Mouse (Mus musculus) kidney, embryonic 15.5 days (tissue): ENCODE measurements around the gene Treh. TPM values are rescaled to one million over a fixed set of nuclear protein-coding genes. Genes with fewer than 3 reads are reported as not detected.

ENCODE experiments used
- ATAC-seq: fragments of 200-750 bp; cut with Nextera tagmentation; replicated peaks from 2 replicates; pipeline ENCODE4 v1.8.0; 2017; ENCODE audit warnings: moderate TSS enrichment; ENCODE audit not compliant: low FRiP score
- H3K27ac ChIP-seq: fragments of 300-500 bp; sonication (generic); 2 replicates; pipeline ENCODE4 v1.5.1; 2015; ENCODE audit warnings: mild to moderate bottlenecking, inconsistent platforms
- H3K27me3 ChIP-seq: fragments of 300-500 bp; sonication (generic); 2 replicates; pipeline ENCODE4 v1.6.1; 2015; ENCODE audit warnings: inconsistent platforms
- H3K36me3 ChIP-seq: fragments of 300-500 bp; sonication (generic); 2 replicates; pipeline ENCODE4 v1.6.1; 2015; ENCODE audit warnings: inconsistent platforms
- H3K4me1 ChIP-seq: fragments of 300-500 bp; sonication (generic); 2 replicates; pipeline ENCODE4 v1.6.1; 2015; ENCODE audit warnings: inconsistent platforms
- H3K4me2 ChIP-seq: fragments of 300-500 bp; sonication (generic); 2 replicates; pipeline ENCODE4 v1.6.1; 2015; ENCODE audit warnings: moderate library complexity, mild to moderate bottlenecking, inconsistent platforms
- H3K4me3 ChIP-seq: fragments of 300-500 bp; sonication (generic); replicated peaks from 2 replicates; pipeline ENCODE4 v1.5.1; 2015; ENCODE audit warnings: mild to moderate bottlenecking, inconsistent platforms
- H3K9ac ChIP-seq: fragments of 300-500 bp; sonication (generic); 2 replicates; pipeline ENCODE4 v1.6.1; 2015; ENCODE audit warnings: mild to moderate bottlenecking, inconsistent platforms
- H3K9me3 ChIP-seq: fragments of 300-500 bp; sonication (generic); replicated peaks from 2 replicates; pipeline ENCODE4 v1.6.1; 2016; ENCODE audit warnings: inconsistent platforms
- WGBS: fragments of 180-500 bp; shearing (Covaris S2); methylation state at CpG from one replicate; pipeline ENCODE4 v1.1.7; 2015; ENCODE audit warnings: mixed read lengths; 5-methylcytosine and 5-hydroxymethylcytosine counted together
- polyA plus RNA-seq: library from polyadenylated mRNA; unstranded; fragments of >200 nt; fragmentation: Nextera tagmentation; extraction: Ambion mirVana; gene quantifications from 2 replicates; pipeline ENCODE4 v1.2.1, GENCODE M21; 2015

The Treh gene
- polyA plus RNA-seq, 1 experiment from 2014 or later = 0.22 TPM

DNA sequence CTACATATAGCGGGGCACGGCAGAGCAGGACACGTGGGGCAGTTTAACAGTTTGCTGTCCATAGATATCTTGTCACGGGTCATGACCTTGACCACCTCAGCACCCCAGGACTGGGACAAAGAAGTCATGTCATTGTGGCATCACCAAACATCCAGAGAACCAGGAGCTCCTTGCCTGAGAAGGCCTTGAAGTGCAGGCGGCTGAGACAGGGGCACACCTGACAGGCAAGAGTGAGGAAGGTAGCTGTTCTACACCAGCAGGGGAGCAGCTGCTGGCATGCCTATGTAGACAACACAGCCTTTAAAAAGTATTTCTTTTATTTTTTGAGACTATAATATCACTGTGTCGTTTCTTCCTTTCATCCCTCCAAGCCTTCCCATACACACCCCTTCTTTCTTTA is 26.7 kb upstream of the Treh start:
- Histone ChIP-seq H3K4me3 (no peak overlapping the region), H3K9ac (no peak overlapping the region), H3K27ac (no peak overlapping the region), H3K4me1 (no peaks in the 10 kb centered on the region), H3K4me2 (no peak overlapping the region), H3K9me3 (no peaks in the 10 kb centered on the region), H3K36me3 (no peaks in the 10 kb centered on the region), H3K27me3 (peaks cover 6% of the 10 kb centered on the region; the same call in 1 of the 2 replicates)
- no peak for ATAC-seq
- 81% methylated on average over 6 of the region's 6 CpGs for WGBS

DNA sequence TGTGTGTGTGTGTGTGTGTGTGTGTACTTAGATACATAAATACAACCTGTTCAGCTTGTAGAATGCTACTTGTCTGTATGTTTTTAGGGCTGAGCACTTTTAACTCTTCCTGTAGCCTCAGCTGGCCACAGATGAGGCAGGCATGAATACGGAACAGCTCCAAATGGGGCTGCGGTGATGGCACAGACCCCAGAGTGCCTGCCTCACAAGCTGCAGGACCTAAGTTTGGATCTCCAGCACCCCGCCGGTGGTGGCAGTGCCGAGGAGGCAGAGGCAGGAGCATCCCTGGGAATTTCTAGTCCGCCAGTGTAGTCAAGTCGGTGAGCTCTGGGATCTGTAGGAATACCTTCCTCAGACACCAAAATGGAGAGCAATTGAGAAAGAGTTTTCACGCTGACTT is 26.0 kb upstream of the Treh start:
- H3K9ac ChIP-seq = no peak overlapping the region
- no peak for ATAC-seq
- no peaks in the 10 kb centered on the region for H3K4me1 ChIP-seq
- no peaks in the 10 kb centered on the region for H3K36me3 ChIP-seq
- no peak overlapping the region for H3K4me3 ChIP-seq
- no peak overlapping the region for H3K27ac ChIP-seq
- no peak overlapping the region for H3K4me2 ChIP-seq
- H3K9me3 ChIP-seq = no peaks in the 10 kb centered on the region
- peaks cover 6% of the 10 kb centered on the region; the same call in 1 of the 2 replicates for H3K27me3 ChIP-seq
- 95% methylated on average over 8 of the region's 8 CpGs for WGBS

DNA sequence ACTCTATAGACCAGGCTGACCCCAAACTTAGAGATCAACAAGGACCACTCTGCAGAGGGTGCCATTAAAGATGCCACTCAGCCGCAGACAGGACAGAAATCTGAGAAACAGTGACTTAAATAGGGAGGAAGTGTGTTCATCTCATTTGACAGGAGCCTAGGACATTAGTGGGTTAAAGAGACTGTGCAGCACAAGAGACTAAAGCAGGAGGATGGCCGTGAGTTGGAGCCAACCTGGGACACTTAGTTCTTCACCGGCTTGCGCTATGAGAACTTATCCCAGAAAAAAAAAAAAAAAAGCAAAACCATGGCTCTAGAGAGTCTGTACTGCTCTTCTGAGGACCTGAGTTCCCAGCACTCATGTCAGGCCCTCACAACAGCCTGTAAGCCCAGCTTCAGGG is 25.4 kb upstream of the Treh start:
- WGBS = 65% methylated on average over 4 of the region's 4 CpGs
- Histone ChIP-seq H3K9ac (no peak overlapping the region), H3K27ac (no peak overlapping the region), H3K4me2 (no peak overlapping the region), H3K4me3 (no peak overlapping the region), H3K9me3 (no peaks in the 10 kb centered on the region), H3K36me3 (no peaks in the 10 kb centered on the region), H3K27me3 (peaks cover 6% of the 10 kb centered on the region; the same call in 1 of the 2 replicates), H3K4me1 (no peaks in the 10 kb centered on the region)
- no peak for ATAC-seq

GRCm38 (mm10) chr9:44648881-44649281 is 24.2 kb upstream of the Treh start:
- Histone ChIP-seq H3K4me3 (no peak overlapping the region), H3K9me3 (no peaks in the 10 kb centered on the region), H3K36me3 (no peaks in the 10 kb centered on the region), H3K27ac (no peak overlapping the region), H3K9ac (no peak overlapping the region), H3K4me2 (no peak overlapping the region), H3K27me3 (peaks cover 6% of the 10 kb centered on the region; the same call in 1 of the 2 replicates), H3K4me1 (no peaks in the 10 kb centered on the region)
- WGBS = 65% methylated on average over 7 of the region's 7 CpGs
- ATAC-seq = no peak

DNA sequence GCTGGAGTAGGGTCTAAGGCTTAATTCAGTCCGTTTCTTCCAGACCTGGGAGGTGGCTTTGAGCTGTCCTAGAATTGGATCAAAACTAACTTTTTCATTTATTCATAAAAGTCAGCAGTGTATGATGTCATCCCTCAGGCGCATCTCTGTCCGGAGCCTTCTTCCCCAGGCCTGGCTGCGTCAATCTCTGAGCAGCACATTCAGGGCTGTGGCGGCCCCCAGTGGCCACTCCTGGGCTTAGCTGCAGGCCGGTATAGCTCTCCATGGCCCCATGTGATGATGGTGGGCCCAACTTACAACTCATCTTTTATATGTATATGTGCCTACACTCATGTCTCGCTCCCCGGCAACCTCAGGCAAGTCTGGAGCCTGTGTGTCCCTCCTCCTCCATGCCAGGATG is 21.0 kb upstream of the Treh start:
- 12% methylated on average over 8 of the region's 8 CpGs for whole genome bisulfite sequencing
- Histone ChIP-seq H3K4me2 (no peak overlapping the region), H3K4me1 (peaks cover 8% of the 10 kb centered on the region), H3K9me3 (no peaks in the 10 kb centered on the region), H3K27me3 (peaks cover 6% of the 10 kb centered on the region; the same call in 1 of the 2 replicates), H3K9ac (no peak overlapping the region), H3K4me3 (no peak overlapping the region), H3K36me3 (no peaks in the 10 kb centered on the region), H3K27ac (no peak overlapping the region)
- peak; percentile 80 for ATAC-seq

GRCm38 (mm10) chr9:44653896-44654295 is 19.1 kb upstream of the Treh start:
- Histone ChIP-seq H3K4me2 (no peak overlapping the region), H3K27ac (no peak overlapping the region), H3K27me3 (peaks cover 6% of the 10 kb centered on the region; the same call in 1 of the 2 replicates), H3K4me3 (no peak overlapping the region), H3K4me1 (peaks cover 8% of the 10 kb centered on the region), H3K36me3 (no peaks in the 10 kb centered on the region), H3K9me3 (no peaks in the 10 kb centered on the region), H3K9ac (no peak overlapping the region)
- ATAC-seq = no peak
- WGBS = 70% methylated on average over 4 of the region's 4 CpGs

- 28% methylated on average over 26 of the region's 26 CpGs for WGBS
- peak; percentile 66 for ATAC-seq
- H3K4me3 ChIP-seq = peak overlapping the region; percentile 22
These were observed 17.7 kb upstream of the Treh start for GRCm38 (mm10) chr9:44655098-44656066.

DNA sequence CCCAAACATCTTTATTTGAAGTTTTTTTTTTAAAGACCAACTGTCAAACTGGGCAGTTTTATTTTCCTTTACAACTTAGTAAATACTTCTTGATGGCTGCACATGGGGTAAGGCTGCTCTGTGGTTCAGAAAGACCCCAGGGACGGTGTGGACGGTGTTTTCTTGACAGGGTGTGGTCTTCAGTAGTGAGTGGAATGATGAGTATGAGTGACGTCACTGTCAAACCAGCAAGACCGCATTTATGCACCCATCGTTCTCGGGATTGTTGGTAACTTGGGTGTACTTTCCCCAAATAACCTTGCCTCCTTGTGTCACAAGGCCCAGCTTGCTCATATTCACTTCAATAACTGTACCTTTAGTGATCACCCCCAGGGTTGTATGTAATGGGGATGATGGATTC is 9.3 kb upstream of the Treh start:
- Histone ChIP-seq H3K4me3 (no peak overlapping the region), H3K36me3 (no peaks in the 10 kb centered on the region), H3K4me1 (no peaks in the 10 kb centered on the region), H3K4me2 (no peak overlapping the region), H3K27me3 (no peaks in the 10 kb centered on the region), H3K9ac (no peak overlapping the region), H3K9me3 (no peaks in the 10 kb centered on the region), H3K27ac (no peak overlapping the region)
- ATAC-seq = no peak
- 93% methylated on average over 6 of the region's 6 CpGs for WGBS

More at GRCm38 (mm10) chr9:44655098-44656066, 17.7 kb upstream of the Treh start:
- H3K9me3 ChIP-seq = no peaks in the 10 kb centered on the region
- H3K27me3 ChIP-seq = peaks cover 6% of the 10 kb centered on the region; the same call in 1 of the 2 replicates
- peaks cover 8% of the 10 kb centered on the region for H3K4me1 ChIP-seq
- H3K27ac ChIP-seq = 0 out of 2 replicates have a peak overlapping the region, but pooled peaks have one; percentile 3
- H3K4me2 ChIP-seq = peak overlapping the region; percentile 53
- H3K9ac ChIP-seq = no peak overlapping the region
- H3K36me3 ChIP-seq = no peaks in the 10 kb centered on the region

- no peak overlapping the region for H3K9ac ChIP-seq
- WGBS = 89% methylated on average over 5 of the region's 5 CpGs
- no peaks in the 10 kb centered on the region for H3K9me3 ChIP-seq
- no peaks in the 10 kb centered on the region for H3K36me3 ChIP-seq
- H3K4me3 ChIP-seq = no peak overlapping the region
- no peak overlapping the region for H3K27ac ChIP-seq
- no peak for ATAC-seq
- H3K27me3 ChIP-seq = no peaks in the 10 kb centered on the region
- H3K4me1 ChIP-seq = no peaks in the 10 kb centered on the region
- H3K4me2 ChIP-seq = no peak overlapping the region
These were observed 1.6 kb upstream of the Treh start for GRCm38 (mm10) chr9:44671416-44671815.

DNA sequence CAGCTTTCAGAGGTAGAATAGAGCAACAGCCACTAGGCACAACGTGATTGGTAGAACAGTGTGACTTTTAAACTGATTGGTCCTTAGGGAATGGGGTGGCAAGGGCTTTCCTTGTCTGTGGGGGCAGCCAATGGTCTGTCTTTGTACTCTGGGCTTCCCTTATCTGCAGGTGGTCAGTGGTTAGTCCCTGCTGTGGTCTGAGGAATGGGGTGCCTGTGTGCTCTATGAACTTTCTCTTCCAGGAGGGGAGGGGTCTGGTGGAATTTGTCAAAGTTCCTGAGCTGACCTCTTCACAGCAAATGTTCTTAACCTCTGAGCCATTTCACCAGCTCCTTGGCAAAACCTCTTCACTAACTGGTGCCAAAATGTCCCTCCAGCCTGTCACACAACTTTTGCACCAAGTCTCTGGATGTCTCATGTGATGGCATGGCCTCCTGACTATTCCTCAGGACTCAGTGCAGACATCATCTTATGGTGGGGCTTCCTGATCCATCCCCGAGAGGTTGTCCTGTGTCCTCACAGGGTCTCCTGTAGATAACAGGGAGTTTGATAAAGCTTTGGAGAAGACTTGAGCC is 655 bp upstream of the Treh start:
- no peak for ATAC-seq
- H3K36me3 ChIP-seq = no peaks in the 10 kb centered on the region
- no peak overlapping the region for H3K4me3 ChIP-seq
- no peaks in the 10 kb centered on the region for H3K27me3 ChIP-seq
- WGBS = 81% methylated on average over 2 of the region's 2 CpGs
- H3K4me1 ChIP-seq = no peaks in the 10 kb centered on the region
- no peaks in the 10 kb centered on the region for H3K9me3 ChIP-seq
- H3K9ac ChIP-seq = no peak overlapping the region
- H3K4me2 ChIP-seq = no peak overlapping the region
- H3K27ac ChIP-seq = no peak overlapping the region

DNA sequence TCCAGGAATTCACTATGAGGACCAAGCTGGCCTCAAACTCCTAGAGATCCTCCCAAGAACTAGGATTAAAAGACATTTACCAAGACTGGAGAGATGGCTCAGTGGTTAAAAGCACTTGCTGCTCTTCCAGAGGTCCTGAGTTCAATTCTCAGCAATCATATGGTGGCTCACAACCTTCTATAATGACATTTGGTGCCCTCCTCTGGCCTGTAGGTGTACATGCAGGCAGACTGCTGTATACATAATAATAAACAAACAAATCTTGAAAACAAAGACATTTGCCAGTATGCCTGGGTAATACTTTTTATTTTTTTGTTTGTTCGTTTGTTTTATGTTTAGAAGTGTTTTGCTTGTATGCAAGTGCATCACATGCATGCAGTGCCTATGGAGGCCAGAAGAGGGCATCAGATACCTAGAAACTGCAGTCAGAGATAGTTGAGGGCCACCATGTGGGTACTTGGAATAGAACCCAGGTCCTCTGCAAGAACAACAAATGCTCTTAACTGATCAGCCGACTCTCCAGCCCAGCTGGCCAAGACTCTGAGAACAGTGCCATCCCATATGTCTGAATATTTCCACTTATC is 5.3 kb downstream of the Treh start:
- 90% methylated on average over 2 of the region's 2 CpGs for WGBS
- Histone ChIP-seq H3K9me3 (no peaks in the 10 kb centered on the region), H3K36me3 (no peaks in the 10 kb centered on the region), H3K9ac (no peak overlapping the region), H3K27me3 (no peaks in the 10 kb centered on the region), H3K4me2 (no peak overlapping the region), H3K4me3 (no peak overlapping the region), H3K27ac (no peak overlapping the region), H3K4me1 (no peaks in the 10 kb centered on the region)
- ATAC-seq = no peak

DNA sequence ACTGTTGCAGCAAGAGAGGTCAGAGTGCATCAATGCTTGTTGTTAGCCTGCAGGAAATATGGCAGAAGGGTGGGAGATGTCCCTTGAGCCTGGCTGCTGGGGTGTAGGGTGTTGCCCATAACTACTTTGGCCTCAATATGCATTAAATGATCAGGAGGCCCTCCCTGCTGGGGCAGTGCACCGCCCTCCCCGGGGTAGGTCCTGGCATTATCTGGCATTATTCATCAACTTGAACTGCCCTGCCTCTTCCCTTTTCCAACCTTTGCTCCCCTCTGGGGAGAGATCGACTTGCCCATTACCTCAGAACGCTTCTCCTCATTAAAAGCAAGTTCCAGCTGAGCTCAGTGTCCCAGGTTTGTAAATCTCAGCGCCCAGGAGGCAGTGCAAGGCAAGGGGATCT is 6.5 kb downstream of the Treh start:
- no peak overlapping the region for H3K27ac ChIP-seq
- no peak overlapping the region for H3K4me2 ChIP-seq
- no peaks in the 10 kb centered on the region for H3K9me3 ChIP-seq
- H3K9ac ChIP-seq = no peak overlapping the region
- ATAC-seq = no peak
- H3K4me1 ChIP-seq = no peaks in the 10 kb centered on the region
- no peaks in the 10 kb centered on the region for H3K27me3 ChIP-seq
- H3K4me3 ChIP-seq = no peak overlapping the region
- no peaks in the 10 kb centered on the region for H3K36me3 ChIP-seq
- WGBS = 59% methylated on average over 5 of the region's 5 CpGs
